Mouse (Mus musculus) testis, adult 2 months (tissue): Measurements from ENCODE around the gene Nudt6.

ENCODE experiments used
- CTCF ChIP-seq: fragments of 200-500 bp; IDR thresholded peaks from 2 replicates; pipeline ENCODE4 v1.5.1; 2012; ENCODE audit warnings: low read depth, mild to moderate bottlenecking, inconsistent platforms, low read length, moderate library complexity; ENCODE audit not compliant: control insufficient read depth, insufficient read depth, insufficient replicate concordance
- POLR2A ChIP-seq: fragments of 200-500 bp; IDR thresholded peaks from 2 replicates; pipeline ENCODE4 v1.6.1; 2012; ENCODE audit warnings: low read depth, mild to moderate bottlenecking, inconsistent platforms, low read length, moderate library complexity; ENCODE audit not compliant: control insufficient read depth

GRCm38 (mm10) chr3:37439770-37440169, 19.8 kb upstream of the Nudt6 start:
- TF ChIP-seq CTCF, result no peak
- no peak for TF ChIP-seq POLR2A
